Mouse (Mus musculus) testis, postnatal 10 days (tissue): ENCODE data around the gene Gm10337.
A peak's percentile ranks its signal among the peaks of the same experiment; 100 is the strongest.

Experiments used
- DNase-seq: peaks from one replicate; pipeline ENCODE4 v3.0.0; 2021; ENCODE audit warnings: low spot score

Gene Gm10337

DNA sequence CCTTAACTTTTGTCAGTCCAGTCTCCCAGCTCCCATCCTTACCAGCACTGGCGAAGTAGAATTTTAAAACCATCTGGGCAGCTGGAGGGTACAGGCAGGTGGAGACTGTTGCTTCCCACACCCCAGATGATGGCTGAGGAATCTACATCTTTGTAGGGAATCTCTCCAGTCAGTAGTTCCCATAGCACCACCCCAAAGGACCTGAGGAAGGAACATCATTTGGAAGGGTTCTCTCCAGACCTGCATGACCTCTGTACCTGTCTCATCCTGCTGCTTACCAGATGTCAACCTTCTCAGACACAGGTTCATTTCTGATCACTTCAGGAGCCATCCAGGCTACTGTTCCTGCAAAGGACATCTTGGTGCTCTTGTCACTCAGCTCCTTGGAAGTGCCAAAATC lies at the start of gene Gm10337:
Gene Gm10337, plus strand, starts transcription at position 276 of the 400 bp plus-strand sequence.
- DNase-seq: peak; percentile 35

DNA sequence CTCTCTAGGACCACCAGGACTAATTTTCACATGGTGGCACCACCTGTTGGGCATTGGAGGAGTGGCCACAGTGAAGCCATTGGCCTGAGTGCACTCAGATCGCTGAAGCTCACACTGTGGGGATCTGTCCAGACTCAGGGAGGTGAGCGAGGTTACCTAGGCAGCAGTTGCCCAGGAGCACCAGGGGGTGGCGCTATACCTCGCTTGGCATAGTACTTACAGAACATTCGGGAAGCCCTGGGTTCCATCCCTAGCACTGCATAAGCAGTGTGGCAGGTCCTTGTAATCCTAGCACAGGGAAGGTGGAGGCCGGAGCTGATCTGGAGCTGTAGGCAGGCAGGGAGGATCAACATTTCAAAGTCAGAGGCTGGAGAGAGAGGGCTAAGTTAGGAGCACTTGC lies 47.5 kb upstream of the Gm10337 start:
- peak; percentile 76 for DNase-seq

DNA sequence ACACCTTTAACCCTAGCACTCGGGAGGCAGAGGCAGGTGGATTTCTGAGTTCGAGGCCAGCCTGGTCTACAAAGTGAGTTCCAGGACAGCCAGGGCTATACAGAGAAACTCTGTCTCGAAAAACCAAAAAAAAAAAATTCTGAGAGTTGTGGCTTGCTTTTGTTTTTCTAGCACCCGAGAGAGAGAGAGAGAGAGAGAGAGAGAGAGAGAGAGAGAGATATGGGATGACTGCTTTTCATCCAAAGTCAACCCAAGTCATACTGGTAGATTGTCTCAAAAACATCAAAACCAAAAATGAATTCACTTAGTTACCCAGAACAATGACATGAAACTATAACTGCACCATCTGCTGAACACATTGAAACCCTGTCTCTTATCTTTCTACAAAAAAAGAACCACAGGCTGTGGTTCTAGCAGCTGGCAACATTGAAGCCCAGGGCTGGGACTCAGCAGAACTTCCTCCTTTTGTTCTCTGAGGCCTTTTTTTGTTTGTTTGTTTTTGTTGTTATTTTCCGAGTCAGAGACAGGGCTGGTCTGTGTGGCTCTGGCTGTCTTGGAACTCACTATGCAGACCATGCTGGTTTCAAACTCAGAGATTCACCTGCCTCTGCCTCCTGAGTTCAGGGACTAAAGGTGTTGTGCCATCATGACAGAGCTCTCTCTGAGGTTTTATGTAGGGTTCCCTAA lies 45.3 kb upstream of the Gm10337 start:
- DNase-seq: no peak

DNA sequence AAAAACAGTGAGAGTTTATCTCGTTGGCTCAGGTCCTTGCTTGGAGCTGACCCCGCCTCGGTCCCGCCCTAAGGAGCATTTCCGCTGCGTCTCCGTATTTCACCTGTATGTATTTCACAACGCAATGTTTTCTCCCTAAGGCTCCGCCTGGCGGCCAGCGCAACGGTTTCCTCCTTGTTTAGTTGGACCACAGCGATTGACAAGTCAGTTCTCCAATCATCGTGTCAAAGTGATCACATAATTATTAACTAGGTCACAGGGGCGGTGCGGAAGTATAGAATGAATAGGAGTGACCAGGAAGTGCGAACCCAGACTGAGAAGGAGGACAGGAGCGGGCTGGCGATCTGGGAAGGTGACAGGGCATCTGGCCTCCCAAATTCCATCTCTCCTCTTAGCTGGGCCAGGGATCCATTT lies 44.6 kb upstream of the Gm10337 start, which contains the start of gene Prr13:
Gene Prr13, plus strand, starts transcription at position 125 of the 414 bp plus-strand sequence.
- peak; percentile 83 for DNase-seq

DNA sequence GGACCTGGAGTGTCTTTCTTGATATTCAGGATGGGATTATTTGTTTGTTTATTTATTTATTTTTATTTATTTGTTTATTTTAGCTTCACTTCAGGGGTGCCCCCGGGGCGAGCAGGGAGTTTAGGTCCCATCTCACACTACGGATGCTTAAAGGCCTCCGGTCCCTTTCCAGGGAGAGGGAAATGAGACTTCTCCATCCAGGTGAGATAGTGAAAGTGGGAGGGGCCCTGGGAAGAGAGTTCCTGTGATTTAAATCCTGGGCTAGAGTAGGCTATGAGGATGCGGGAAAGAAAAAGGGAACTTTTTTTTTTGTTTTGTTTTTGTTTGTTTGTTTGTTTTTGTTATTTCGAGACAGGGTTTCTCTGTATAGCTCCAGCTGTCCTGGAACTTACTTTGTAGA lies 44.1 kb upstream of the Gm10337 start:
- DNase-seq: no peak

DNA sequence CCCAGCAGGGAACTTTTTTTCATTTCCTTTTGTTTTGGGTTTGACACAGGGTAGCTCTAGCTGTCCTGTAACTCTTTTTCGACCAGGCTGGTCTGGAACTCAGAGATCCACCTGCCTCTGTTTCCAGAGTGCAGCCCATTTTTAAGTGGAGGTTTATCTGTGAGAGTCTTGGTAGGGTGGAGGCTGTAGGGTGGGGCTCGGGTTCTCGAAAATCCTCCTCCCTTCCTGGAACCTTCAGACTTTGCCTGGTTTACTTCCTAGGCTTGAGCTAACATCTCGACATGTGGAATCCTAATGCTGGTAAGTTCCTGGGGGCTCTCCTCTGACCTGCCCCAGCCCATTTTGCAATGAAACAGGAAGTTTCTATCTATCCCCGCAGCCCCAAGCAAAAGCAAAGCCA lies 43.7 kb upstream of the Gm10337 start:
- DNase-seq: no peak

DNA sequence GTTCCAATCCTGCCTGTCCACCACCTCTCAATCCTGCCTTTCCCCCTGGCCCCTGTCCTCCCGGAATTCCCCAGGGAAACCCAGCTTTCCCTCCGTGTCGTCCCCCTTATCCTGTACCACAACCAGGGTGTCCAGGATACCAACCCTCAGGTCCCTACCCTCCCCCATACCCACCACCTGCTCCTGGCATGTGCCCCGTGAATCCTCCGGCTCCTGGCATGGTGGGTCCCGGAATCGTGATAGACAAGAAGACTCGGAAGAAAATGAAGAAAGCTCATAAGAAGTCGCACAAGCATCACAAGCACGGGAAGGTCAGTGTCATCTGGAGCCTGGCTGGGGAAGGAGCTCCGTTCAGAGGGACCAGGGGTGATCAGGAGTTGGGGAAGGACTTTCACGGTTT lies 43.1 kb upstream of the Gm10337 start:
- no peak for DNase-seq

DNA sequence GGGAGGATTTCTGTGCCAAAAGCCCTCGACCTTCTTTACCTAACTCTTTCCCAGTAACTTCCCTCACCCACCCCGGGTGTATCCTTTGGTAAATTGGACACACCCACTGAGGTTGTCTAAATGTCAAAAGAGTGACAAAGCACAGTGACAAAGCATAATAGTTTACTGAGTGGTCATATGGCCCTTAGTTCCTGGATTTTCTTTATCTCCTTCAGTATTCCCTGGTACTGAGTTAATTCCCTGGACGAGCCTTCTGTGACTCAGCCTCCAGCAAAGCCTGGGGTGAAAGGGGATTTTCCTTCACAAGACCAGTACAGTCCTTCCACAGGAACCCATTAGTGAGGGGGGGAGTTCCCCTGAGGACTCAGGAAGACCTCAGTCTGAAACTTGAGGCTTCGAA lies 42.6 kb upstream of the Gm10337 start:
- DNase-seq: no peak

DNA sequence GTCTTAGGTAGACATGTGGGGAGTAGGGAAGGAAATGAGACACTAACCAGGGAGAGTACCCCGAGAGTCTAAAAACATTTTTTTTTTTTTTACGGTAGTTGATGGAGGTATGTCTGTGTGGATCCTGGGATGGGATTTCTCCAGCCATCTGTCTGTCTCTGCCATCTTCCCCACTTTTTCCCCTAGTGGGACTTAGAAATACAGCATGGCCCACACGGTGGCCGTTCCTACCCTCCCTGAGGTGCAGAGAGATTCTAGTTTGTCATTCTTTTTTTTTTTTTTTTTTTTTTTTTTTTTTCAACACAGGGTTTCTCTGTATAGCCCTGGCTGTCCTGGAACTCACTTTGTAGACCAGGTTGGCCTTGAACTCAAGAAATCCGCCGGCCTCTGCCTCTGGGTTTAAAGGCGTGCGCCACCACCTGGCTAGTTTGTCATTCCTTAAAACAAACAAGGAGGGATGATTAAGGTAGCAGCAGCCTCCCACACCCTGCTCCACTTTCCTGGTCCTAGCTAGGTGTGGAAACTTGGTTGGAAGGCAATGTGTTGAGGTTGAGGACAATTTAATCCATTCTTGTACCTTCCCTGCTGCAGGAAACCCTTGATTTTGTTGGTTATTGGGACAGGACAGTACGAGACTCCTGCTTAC lies 42.0 kb upstream of the Gm10337 start:
- no peak for DNase-seq

DNA sequence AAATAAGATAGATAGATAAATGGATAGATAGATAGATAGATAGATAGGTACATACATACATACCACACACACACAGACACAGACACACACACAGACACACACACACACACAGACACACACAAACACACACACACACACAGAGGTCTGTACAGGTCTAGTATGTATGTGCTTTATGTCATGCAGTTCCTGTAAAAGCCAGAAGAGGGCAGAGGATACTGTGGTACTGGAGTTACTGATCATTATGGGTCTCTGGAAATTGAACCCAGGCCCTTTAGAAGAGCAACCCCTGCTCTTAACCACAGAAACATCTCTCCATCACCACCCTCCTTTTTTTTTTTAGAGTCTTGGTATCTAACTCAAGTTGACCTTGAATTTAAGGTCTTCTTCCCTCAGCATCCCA lies 39.9 kb upstream of the Gm10337 start:
- no peak for DNase-seq

DNA sequence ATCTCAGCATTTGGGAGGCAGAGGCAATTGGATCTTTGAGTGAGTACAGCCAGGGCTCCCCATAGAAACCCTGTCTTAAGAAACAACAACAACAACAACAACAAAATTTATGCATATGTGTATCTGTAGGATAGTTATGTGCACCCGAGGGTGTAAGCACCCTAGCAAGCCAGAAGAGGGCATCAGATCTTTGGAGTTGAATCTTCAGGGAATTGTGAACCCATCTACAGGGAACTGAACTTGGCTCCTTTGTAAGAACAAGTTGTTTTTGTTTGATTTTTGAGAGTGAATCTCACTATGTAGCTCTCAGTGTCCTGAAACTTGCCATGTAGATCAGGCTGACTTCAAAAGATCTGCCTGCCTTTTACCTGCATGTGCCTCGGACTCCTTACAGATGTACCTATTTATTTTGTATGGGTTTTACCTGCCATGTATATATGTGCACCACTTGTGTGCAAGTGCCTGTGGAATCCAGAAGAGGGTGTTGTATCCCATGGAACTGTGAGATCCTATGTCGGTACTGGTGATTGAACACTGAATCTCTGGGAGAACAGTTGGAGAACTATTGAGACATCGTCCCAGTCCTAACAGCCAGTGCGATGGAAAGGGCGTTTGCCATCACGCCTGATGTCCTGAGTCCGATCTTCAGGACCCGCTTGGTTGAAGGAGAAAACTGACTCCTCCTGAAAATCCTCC lies 34.7 kb upstream of the Gm10337 start:
- no peak for DNase-seq

DNA sequence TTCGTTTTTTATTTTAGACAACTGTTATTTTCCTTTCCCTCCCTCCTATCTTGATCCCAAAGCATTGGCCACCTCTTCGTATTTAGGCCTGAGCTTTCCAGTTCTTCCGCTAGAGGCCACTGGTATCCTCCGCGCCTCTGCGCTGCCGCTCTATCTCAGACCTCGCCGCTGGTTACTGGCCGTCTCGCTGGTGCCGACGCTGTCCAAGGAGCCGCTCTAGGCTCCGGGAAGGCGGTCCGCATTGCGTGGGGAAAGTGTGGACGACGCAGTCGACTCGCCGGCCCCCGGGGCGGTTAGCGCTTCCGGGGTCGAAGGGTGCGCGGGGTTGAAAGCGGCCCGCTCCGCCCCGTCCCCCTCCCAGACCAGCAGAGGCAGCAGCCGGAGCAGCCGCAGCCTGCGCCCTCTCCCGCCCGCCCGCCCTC lies 33.3 kb upstream of the Gm10337 start, which contains the start of gene Pcbp2:
Gene Pcbp2, plus strand, starts transcription at position 357 of the 422 bp plus-strand sequence.
- DNase-seq: peak; percentile 94

DNA sequence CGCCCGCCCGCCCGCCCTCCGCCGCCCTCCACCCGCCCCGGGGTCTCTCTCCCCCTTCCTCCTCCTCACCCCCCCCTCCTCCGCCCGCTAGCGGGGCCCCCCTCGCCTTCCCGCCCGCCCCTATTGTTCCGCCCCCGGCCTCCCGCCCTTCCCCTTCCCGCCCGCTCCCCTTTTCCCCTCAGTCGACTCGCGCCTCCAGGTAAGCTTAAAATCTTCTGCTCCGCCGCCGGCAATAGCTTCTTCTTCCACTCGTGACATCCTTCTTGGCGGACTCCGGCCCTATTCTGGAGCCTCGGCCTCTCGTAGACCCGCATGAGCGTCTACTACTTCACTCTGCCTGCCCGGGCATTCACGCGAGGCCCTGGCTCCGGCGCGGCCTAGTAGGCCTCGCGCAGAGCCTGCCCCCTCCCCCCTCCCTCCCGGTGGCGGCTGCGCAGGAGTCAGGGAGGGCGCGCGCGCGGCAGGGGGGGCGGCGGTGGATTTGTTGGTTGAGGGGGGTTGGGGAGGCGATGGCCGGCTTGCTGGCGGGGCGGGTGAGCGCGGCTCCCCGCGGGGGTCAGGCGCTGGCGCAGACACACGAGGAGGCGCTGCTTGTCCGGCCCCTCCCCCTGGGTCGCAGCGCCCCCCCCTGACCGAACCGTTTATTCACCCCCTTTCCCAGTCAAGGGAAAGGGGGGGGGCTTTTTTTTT lies 32.8 kb upstream of the Gm10337 start:
- peak; percentile 91 for DNase-seq

DNA sequence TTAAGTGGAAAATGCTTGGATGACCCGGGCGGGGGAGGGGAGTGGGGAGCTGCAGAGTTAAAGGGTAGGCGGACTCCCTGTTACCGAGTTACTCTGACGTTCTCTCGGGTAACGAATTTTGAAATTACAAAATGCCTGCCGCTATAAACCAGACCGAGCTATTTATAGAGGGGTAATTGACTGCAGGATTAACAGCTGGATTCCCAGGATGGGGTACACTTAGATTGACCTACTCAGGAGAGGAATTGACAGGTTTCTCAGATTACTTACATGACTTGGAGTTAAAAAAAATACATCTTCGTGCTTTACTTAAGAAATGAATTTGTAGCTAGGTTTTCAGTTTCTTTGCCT lies 32.3 kb upstream of the Gm10337 start:
- no peak for DNase-seq

DNA sequence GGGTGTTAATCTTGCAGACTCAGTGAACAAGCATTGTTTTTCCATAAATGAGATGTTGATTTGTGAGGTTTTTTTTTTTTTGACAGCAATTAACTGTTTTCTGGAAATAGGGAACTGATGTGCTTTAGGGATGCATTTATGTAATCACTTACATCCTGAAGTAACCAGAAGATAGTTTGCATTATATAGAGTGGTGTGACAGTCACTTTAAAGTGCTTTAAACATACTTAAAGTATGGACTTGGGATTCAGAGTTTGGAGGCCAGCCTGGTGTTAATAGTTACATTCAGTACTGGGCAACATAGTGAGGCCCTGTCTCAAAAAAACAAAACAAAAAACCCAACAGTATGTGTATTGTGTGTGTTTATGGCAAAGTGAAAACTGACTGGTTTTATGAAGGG lies 31.8 kb upstream of the Gm10337 start:
- DNase-seq: no peak

DNA sequence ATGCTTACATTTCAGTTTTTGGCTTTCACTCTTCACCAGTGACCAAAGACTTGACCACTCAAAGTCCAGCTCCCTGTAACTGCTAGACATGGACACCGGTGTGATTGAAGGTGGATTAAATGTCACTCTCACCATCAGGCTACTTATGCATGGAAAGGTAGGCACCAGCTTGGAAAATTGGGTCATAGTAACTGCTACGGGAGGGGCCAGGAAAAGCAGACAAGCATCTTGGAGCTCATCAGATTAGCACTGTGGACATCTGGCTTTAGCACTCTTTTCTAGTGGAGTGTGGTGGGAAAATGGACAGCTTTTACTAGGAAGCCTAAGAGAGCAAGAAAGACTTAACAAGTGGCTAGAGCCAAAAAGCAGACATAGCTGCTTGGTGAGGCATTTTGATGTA lies 30.3 kb upstream of the Gm10337 start:
- DNase-seq: no peak

DNA sequence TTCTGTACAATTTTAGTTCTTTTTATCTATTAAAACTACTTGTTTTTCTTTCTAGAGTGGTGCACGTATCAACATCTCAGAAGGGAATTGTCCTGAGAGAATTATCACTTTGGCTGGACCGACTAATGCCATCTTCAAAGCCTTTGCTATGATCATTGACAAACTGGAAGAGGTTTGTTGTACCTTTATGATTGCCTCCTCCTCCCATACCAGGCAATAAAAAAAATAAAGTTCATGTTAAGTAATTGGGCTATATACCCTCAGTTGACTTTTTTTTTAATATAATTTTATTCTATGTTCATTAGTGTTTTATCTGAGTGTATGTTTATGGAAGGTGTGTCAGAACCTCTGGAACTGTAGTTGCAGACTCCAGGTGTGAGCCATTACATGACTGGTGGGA lies 29.0 kb upstream of the Gm10337 start:
- DNase-seq: no peak

DNA sequence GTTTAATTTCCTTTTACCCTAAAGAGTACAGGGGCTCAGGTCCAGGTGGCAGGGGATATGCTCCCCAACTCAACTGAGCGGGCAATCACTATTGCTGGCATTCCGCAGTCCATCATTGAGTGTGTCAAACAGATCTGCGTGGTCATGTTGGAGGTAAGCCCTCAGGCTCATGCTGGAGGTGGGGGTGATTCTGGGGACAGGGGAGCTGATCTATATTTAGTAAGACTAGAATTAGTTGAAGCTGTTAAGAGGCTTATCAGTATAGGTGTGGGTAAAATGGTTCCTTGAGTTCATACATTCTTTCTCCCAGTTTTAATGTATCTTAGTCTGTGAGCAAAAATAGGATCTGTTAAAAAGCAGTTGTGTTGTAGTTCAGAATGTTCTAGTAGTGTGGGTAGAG lies 20.4 kb upstream of the Gm10337 start:
- DNase-seq: no peak

DNA sequence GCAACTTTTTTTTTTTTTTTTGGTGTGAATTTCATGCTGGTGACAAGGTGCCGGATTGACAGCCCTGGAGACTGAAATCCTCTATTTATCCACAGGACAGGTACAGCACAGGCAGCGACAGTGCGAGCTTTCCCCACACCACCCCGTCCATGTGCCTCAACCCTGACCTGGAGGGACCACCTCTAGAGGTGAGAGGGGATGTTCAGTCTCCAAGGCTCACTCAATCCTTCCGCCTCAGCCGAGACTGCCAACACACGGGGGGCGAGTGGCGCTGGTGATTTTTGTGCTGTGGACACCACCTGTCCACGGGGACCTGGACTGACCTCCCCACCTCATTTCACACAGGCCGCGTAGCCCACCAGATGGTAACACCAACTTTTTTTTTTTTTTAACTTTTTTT lies 17.7 kb upstream of the Gm10337 start:
- no peak for DNase-seq

DNA sequence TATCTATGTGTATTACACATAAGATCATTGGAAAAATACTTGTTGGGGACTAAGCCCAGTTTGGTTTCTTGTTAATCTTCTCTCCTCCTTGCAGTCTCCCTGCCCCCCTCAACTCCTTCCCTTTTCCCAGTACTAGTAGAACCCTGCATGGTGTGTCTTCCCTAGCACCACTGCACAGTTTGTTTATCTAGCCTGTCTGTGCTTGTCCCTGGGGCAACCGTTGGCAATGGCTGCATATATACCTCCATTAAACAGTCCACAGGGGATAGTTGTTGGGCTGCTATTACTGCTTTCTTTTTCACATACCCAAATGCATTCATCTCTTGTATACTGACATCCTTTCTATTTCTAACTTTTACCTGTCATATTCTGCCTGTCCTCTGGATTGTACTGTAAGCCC lies 15.9 kb upstream of the Gm10337 start:
- no peak for DNase-seq

DNA sequence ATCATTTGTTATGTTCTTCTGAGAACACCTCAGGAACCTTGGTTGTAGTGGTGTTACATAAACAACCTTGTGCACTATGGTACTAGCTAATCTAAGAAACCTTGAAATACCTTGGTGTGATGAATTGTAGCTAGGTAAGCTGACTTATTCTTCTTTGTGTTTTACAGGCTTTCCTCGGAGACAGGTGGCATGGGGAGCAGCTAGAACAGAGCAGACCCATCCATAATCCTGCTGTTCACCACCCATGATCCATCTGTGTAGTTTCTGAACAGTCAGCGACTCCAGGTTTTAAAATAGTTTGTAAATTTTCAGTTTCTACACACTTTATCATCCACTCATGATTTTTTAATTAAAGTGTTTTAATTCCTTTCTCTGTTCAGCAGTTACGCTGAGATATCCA lies 5.2 kb upstream of the Gm10337 start:
- no peak for DNase-seq

DNA sequence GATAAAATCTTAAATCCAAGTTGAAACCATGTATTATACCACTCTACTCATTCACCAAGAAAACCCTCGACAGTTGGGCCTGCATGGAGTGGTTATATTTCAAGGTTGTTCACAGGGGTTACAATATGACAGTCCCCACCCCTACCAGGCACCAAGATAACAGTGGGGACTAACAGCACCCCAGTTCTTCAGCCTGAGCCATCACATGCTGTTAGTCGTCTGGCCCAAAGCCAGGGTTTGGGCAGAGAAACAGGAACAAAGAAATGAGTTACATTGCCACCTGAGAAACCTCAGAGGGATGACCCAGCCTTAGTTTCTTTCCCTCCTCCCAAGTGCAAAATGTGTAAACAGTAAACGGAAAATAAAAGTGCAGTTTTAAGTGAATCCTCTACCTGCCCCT lies 4.2 kb upstream of the Gm10337 start:
- DNase-seq: peak; percentile 42

DNA sequence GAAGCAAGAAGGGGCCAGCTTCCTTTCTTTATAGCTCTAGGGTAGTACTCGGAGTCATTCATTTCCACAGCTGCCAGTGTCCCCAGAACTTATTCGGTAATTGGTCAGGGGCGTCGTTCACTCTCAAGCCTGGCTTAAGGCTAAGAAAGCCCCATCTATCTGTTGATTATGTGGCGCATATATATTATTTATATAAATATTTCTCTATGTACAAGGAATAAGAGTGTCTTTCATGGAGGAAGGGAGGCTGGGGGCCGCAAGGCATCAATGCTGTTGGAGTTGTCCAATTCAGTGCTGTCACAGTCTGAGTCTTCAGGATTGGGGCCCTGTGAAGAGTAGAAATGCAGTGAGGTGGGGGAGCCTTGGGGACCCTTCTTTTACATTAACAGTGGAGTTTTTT lies 3.7 kb upstream of the Gm10337 start:
- DNase-seq: peak; percentile 31
